Mouse (Mus musculus) thymus, postnatal 10 days (tissue): ENCODE measurements around the gene Ccdc65.
"Not testable (repeated sequence)": the region's sequence is repeated elsewhere in the genome, so short reads cannot be mapped to it uniquely, and the experiment has no call there.

Experiments
- DNase-seq, 2 experiments: peaks; one replicate each; pipeline ENCODE4 v3.0.0; 2021; ENCODE audit warnings: low spot score in 2 of 2

Gene Ccdc65

GRCm38 (mm10) chr15:98737881-98738280 is 29.9 kb downstream of the Ccdc65 start:
- peak in 1 of 2 experiments; percentile 18 for DNase-seq

- DNase-seq: no peak
Measured at GRCm38 (mm10) chr15:98738796-98739195, 30.8 kb downstream of the Ccdc65 start.

- no peak for DNase-seq
Measured at GRCm38 (mm10) chr15:98740219-98740618, 32.2 kb downstream of the Ccdc65 start.

- DNase-seq: no peak
Measured at GRCm38 (mm10) chr15:98742766-98743428, 34.9 kb downstream of the Ccdc65 start.

- DNase-seq: not testable (repeated sequence)
Measured at GRCm38 (mm10) chr15:98743863-98744262, 35.9 kb downstream of the Ccdc65 start.

GRCm38 (mm10) chr15:98746344-98746965 is 38.4 kb downstream of the Ccdc65 start:
- DNase-seq: no peak

GRCm38 (mm10) chr15:98747296-98747695 is 39.3 kb downstream of the Ccdc65 start:
- DNase-seq: no peak

- no peak for DNase-seq
Measured at GRCm38 (mm10) chr15:98749093-98749492, 41.1 kb downstream of the Ccdc65 start.

- DNase-seq: no peak
Measured at GRCm38 (mm10) chr15:98753021-98753423, 45.0 kb downstream of the Ccdc65 start.

GRCm38 (mm10) chr15:98754125-98754524 is 46.1 kb downstream of the Ccdc65 start:
- no peak for DNase-seq

GRCm38 (mm10) chr15:98762201-98762621 is 54.2 kb downstream of the Ccdc65 start:
- peak; percentile 73 to 75 for DNase-seq

- DNase-seq: peak; percentile 98
Measured at GRCm38 (mm10) chr15:98762670-98763529, 54.9 kb downstream of the Ccdc65 start, which contains the start of gene Arf3. Arf3 (minus strand) TSS chr15:98763214.

- DNase-seq: no peak
Measured at GRCm38 (mm10) chr15:98765929-98766328, 57.9 kb downstream of the Ccdc65 start.

GRCm38 (mm10) chr15:98768259-98768658 is 60.3 kb downstream of the Ccdc65 start:
- no peak for DNase-seq

GRCm38 (mm10) chr15:98771813-98772425 is 63.9 kb downstream of the Ccdc65 start:
- DNase-seq: peak in 1 of 2 experiments; percentile 9

- peak; percentile 42 to 59 for DNase-seq
Measured at GRCm38 (mm10) chr15:98772511-98773211, 64.7 kb downstream of the Ccdc65 start.
